Mouse (Mus musculus) WW6 (cell line): ENCODE data around the gene Polr2f.

Experiments
- DNase-seq: peaks from one replicate; pipeline ENCODE4 v3.0.0-alpha.2; 2013; ENCODE audit warnings: low read depth, low spot score

Gene Polr2f

DNA sequence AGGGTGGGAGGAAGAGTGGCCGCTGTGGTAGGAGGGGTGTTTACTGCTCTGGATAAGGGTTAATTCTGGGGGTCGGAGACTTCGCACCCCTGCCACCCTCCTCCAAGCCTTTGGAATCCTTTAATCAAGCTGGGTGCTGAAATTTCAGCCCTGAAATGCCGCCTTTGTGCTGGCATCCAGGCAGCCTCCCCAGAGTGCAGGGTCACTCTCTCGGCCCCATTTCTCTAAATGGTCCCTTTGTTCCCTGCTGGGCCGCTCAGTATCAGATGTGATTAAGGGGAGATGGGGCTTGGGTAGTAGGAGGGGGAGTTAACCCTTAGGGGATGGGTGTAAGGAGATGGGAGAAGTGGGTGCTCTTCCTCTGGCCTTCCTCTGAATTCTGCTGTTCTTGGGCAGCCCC is 11.9 kb downstream of the Polr2f start:
- no peak for DNase-seq

DNA sequence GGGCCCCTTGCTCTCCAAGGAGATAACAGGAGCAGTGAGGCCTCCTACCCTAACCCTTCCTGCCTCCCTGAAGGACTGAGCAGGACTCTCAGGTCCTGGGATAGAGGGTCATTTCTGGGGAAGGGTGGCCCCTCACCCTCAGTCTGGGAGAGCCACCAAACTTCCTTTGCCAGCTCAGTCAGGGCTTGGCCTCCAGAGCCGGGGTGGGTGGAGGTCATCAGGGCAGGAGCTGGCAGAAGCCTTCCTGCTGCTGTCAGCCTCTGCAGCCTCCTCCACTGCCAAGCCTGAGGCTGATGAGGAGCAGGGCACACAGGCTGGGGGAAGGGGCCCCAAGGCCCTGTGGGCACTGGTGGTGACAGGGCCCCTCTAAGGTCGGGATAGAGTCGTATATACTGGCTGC is 14.8 kb downstream of the Polr2f start:
- DNase-seq: no peak

GRCm38 (mm10) chr15:79162301-79162700 is 21.5 kb downstream of the Polr2f start:
- no peak for DNase-seq

GRCm38 (mm10) chr15:79162822-79163221 is 22.0 kb downstream of the Polr2f start:
- DNase-seq: no peak

- no peak for DNase-seq
Observed at GRCm38 (mm10) chr15:79164251-79164650, 23.4 kb downstream of the Polr2f start.

DNA sequence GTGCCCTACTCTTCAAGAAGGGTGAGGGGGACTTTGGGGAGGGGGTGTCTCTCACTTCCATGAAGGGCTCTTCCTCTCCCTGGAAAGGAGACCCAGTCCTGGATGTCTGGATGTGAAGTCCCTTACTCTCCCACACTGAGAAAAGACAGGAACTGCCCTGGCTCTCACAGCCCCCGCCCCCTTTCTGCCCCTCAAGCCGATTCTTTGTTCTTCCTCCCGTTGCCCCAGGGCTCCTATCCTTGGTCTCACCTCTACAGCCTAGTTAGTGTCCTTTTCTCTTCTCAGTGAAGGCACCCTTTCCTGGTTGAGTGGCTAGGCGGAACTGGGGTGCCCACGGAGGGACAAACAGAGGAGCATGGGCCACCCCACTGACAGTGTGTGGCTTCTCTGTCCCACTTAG is 24.3 kb downstream of the Polr2f start, which contains the start of gene Sox10:
Sox10 (minus strand) TSS at position 101 of the 400 bp plus-strand sequence.
- no peak for DNase-seq

- DNase-seq: no peak
Observed at GRCm38 (mm10) chr15:79166712-79167111, 25.9 kb downstream of the Polr2f start.

GRCm38 (mm10) chr15:79176905-79177304 is 36.1 kb downstream of the Polr2f start:
- DNase-seq: no peak

GRCm38 (mm10) chr15:79185213-79185612 is 44.4 kb downstream of the Polr2f start:
- DNase-seq: no peak

DNA sequence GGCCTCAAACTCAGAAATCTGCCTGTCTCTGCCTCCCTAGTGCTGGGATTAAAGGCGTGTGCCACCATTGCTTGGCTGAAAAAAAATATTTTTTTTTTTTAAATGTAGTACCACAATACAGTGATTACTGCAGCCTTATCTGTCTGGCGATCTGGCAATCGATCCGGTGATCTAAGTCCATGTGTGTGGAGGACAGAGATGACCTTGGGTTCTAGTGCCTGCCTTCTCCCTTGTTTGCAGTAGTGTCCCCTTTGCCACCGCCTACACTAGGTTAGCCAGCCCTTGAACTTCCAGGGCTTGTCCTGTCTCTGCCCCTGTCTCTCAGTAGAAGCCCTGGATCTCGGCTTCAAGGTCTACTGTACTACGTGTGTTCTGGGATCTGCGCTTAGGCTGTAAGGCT is 47.0 kb downstream of the Polr2f start:
- no peak for DNase-seq

DNA sequence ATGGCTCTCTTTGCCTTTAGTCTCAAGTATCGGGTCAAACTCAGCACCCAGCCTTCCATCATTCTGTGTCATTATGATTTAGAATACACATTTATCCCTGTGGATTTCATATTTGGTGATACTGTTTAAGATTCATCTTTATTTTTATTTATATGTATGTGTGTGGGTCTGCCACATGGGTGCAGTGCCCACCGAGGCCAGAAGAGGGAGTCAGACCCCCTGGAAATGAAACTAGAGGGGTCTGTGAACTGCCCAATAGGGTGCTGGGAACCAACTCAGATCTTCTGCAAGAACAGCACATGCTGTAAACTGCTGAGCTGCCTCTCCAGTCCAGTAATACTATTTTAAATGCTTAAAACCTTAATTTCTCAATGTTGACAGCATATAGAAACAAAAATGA is 50.6 kb downstream of the Polr2f start:
- DNase-seq: no peak

DNA sequence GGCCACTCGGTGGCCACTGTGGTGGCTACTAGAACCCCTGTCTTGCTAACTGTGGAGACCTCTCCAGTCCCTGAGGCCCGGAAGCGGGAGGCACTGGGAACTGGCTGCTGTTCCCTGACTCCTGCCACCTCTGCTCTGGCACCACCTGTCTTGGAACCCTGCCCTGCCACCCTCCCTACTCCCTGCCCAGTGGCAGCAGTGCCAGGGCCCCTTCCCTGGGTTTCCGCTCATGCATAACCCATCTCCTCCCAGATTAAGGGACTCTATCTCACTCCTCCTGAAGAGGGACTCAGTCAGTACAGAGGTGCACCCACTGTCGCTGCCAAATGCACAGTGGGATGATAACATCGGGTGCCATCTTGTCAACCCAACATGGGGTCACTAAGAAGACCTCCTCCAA is 51.6 kb downstream of the Polr2f start:
- no peak for DNase-seq

DNA sequence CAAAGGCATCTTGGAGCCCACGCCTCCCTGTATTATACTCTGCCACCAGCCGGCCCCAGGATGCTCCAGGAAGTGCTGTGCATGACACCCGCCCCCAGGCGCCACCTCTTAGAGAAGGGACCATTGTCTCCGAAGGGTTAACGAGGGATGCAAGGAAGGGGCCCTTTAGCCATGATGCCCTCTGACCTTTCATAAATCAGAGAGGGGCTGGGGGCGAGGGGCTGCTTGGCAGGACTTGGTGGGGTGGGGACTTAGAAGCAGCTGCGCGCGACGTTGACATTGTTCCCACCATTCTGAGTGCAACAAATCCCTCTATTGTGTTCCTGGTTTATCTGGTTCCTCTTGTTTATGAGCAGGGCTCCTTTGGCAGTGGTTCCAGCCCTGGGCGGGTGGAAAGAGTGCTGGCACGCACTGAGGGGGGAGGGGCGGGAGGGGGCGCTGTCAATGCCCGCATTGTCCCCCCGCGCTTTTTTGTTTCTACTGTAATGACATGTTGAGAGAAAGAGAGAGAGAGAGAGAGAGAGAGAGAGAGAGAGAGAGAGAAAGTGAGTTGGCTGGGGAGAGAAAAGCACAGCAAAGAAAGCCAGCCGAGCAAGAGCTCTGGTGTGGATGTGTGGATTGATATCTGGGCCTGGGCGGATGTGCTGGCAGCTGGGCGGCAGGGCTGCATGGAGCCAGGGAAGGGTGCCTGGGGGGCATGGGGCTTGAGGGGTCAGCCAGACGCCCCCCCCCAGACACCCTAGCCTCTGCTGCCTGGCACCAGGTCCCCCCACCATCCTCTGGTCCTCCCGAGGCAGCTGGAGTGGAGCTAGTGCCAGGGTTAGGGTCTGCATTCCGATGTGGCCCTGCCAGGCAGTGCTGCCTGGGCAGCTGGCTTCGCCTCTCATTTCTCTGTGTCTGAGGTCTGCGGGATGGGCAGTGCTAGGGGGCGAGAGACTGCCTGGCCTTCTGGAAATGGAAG is 52.4 kb downstream of the Polr2f start:
- no peak for DNase-seq

DNA sequence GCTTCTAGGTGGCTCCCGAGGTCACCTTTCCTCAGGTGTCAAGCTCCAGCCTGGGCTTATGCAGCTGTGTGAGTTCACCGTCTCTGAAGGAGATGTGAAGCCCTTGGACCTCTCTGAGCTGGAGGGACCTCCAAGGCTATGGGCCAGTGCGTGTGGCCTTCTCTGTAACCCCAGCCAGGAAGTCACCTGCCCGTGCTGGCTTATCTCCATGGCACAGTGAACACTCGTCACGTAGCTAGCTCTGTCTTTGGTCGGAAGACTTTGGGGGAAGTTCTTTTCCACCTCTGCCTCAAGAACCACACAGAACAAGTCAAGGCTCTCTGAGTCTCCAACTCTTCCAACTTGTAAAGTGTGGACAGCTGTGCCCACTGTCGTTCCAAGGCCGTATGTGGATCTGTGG is 53.2 kb downstream of the Polr2f start:
- no peak for DNase-seq

DNA sequence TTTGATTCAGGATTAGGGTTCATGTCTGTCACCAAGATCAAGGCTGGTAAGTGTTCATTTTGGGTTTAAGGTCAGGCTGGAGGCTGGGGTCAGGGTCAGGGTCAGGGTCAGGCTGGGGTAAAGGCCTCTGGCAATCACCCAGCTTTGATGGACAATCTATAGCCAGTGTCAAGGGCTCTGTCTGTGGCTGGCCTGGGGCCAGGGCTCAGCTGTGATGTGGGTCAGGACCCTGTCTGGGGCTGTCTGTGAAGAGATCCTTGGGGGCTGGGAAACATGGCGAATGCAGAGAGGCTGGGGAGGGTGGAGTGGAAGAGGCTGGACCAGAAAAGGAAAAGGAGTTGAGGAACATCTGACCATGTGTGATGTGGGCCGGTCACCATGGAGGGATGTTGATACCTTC is 54.1 kb downstream of the Polr2f start:
- DNase-seq: no peak

- DNase-seq: no peak
Observed at GRCm38 (mm10) chr15:79195492-79195891, 54.7 kb downstream of the Polr2f start.

- DNase-seq: no peak
Observed at GRCm38 (mm10) chr15:79199390-79199976, 58.7 kb downstream of the Polr2f start.
